In genomic region chr8:95136218-95136617, GRCm38 (mm10) we compare ENCODE assay signal across 22 mouse cellular contexts.
"Had no signal": no experiment of that assay in that cellular context is flagged by ENCODE, and none has a peak within 500 bp of the region (broad histone marks: within the 10 kb centered on the region; RNA-seq: fewer than 3 reads in every experiment).

No protein-coding gene starts in this region.

- H3K36me3 ChIP-seq: neural tube, embryonic 12.5 days had no signal

- H3K4me2 ChIP-seq: midbrain, embryonic 11.5 days; neural tube, embryonic 15.5 days had no signal

- H3K9me3 ChIP-seq: limb, embryonic 10.5 days; limb, embryonic 13.5 days; neural tube, embryonic 12.5 days; neural tube, embryonic 15.5 days had no signal

- H3K27ac ChIP-seq: kidney, postnatal 0 days; layer of hippocampus, adult 2 months; limb, embryonic 10.5 days; limb, embryonic 13.5 days; liver, embryonic 14.5 days; neural tube, embryonic 12.5 days; neural tube, embryonic 15.5 days; stomach, postnatal 0 days had no signal

- DNase-seq: kidney, adult 11 months; kidney, adult 9 months; kidney, postnatal 25 days; layer of hippocampus, adult 9-11 months; lung, adult 2 months; lung, postnatal 14 days; lung, postnatal 4 days; midbrain, embryonic 14.5 days; right cerebral cortex, adult 18-20 months; right cerebral cortex, postnatal 14 days; right cerebral cortex, postnatal 4 days; thymus, adult 2 months; thymus, postnatal 14 days had no signal

- H3K4me3 ChIP-seq: layer of hippocampus, adult 2 months; neural tube, embryonic 12.5 days; neural tube, embryonic 15.5 days had no signal

- H3K9ac ChIP-seq: limb, embryonic 13.5 days; liver, embryonic 14.5 days; neural tube, embryonic 12.5 days; neural tube, embryonic 15.5 days had no signal
